Mouse (Mus musculus) gastrocnemius, postnatal 4 days (tissue): Measurements from ENCODE around the gene Mtch2. TPM values are rescaled to one million over a fixed set of nuclear protein-coding genes. Genes with fewer than 3 reads are reported as not detected.
"Not testable (repeated sequence)": the region's sequence is repeated elsewhere in the genome, so short reads cannot be mapped to it uniquely, and the experiment has no call there.

ENCODE experiments used
- DNase-seq, 2 experiments: peaks; one replicate each; pipeline ENCODE4 v3.0.0; 2021 to 2022; ENCODE audit warnings: low spot score in 2 of 2, mixed read lengths in 2 of 2
- long read RNA-seq, 2 experiments: library from polyadenylated mRNA; stranded (forward); transcript quantifications; one replicate each; pipeline ENCODE4 v2.0.0; 2021
- total RNA-seq, 2 experiments: library from RNA; stranded (reverse); gene quantifications; 2 replicates each; pipeline ENCODE4 v1.2.3; 2021

Mtch2 gene
- 100 to 1,000 TPM; 116 to 138 TPM for total RNA-seq
- long read RNA-seq, experiment 1, transcript Mtch2-205 (13 exons, 2,596 nt), result major isoform, 129 of 156 reads
- long read RNA-seq, experiment 1, partial matches to known transcripts, result 1 of 156 reads
- long read RNA-seq, experiment 1, other reads (novel, unspliced or antisense), result 22 of 156 reads
- long read RNA-seq, experiment 2, transcript Mtch2-203 (12 exons, 1,066 nt), result minor isoform, 6 of 153 reads
- long read RNA-seq, experiment 2, transcript Mtch2-205 (13 exons, 2,596 nt), result major isoform, 124 of 153 reads
- long read RNA-seq, experiment 2, partial matches to known transcripts, result 3 of 153 reads
- long read RNA-seq, experiment 2, other reads (novel, unspliced or antisense), result 19 of 153 reads

DNA sequence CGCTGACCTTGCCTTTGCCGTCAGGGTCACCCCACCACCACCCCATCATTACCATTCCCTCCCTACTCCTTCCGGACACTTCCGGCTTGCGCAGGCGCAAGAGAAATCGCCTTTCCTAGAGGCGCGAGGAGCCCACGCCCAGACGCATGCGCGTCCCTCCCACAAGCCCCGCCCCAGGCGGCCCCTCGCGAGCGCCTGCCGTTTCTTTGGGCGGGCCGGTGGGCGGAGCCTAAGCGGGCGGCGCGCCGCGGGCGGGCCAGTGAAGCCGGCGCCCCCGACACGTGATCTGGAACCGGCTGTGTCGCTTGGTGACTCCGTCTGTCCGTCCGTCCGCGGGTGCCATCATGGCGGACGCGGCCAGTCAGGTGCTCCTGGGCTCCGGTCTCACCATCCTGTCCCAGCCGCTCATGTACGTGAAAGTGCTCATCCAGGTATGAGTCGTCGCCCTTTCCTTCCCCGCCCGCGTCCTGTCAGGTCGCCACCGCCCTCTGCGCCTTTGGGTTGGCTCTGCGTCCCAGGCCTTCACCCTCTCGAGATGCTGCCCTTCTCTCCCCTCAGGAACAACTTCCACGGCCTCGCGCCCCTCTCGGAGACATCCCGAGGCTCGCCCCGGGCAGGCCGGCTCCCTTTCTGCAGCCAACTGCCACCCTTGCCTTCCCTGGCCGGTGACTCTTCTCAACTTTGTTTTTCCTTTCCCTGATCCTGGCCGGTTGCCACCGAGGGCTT is at the start of gene Mtch2:
TSS of gene Mtch2 (plus strand) at position 201 of the 726 bp plus-strand sequence.
- DNase-seq, result peak; percentile 99

DNA sequence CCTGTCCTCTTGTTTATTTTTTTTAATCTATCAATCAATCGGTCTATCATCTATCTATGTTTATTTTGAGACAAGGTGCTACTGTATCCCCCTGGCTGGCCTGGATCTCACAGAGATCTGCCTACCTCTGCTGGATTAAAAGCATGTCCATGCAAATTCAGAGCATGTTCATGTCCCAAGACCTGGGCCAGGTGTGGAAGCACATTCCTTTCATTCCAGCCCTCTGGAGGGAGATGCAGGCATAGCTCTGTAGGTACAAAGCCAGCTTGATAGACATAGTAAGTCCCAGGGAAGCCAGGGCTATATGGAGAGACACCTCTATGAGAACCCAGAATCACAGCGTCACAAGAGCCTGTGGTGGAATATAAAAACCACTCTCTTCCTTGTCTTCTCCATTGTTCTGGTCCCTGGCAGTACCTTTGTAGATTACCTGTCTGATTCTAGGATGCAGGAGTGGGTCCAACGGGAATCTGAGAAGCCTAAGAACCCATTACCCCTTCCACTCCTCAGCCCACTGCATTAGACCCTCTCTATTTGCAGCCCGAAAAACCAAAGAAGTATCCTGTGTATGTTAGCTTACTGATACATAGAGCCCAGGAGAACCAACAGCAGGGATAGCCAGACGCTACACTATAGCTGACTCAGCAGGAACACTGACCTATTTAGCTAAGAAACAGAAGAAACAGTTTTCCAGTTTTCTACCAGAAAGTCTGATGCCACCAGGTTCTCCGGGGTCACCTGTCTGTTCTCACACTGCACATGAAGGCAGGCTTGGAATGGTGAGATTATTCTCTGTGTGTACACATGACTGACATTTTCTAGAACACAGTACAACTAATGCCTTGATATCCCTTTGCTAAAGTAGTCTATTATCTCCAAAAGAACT is 38.5 kb upstream of the Mtch2 start:
- no peak for DNase-seq

DNA sequence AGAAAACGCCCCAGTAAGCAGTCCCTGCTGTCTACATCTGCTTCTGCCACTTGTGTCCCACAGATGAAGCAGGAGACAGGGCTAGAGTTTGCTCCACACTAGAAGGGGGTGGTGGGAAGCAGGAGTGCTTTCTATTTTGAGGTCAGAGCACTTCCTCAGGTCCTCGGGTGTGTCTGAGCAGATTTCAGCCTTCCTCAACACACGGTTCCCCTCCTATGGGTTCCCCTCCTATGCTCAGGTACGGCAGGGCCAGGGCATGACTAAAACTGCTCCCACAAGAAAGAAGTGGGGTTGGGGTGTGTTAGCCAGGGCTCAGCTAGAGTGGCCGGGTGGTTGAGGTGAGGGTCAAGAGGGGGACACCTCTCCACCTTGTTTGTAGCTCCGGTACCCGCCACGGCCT is 36.2 kb upstream of the Mtch2 start:
- DNase-seq, result no peak

DNA sequence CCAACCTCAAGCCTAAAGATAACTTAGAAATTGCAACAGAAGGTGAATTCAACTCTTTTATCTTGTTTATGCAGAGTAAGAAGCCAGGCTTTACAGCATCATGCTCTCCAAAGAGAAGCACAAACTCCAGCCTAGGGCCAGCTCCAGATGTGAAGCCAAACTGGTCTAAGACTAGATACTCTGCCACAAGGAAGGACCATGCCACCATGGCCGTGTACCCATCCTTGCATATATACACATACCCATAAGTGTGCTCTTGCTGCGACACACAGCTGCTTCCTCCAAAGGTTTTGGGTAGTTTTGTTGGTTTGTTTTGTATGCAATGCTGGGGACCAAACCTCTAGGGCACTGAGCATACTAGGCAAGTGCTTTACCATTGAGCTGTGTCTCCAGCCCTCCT is 31.7 kb upstream of the Mtch2 start:
- no peak for DNase-seq

DNA sequence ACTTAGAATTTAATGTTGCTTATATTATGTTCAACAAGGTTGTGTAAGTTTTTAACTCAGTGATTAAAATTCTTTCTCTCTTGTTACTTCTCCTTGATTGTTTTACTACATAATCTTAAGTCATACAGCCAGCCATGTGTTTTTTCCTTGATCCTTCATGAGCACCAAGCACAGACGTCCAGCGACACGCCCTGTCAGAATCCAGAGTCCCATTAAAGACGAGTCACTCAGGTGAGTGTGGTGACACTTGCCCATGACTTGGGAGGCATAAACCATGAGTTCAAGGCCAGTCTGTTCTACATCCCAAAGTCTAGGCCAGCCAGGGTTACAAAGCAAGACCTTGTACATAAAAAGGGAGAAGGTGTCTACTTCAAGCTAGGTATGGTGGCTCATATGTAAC is 30.8 kb upstream of the Mtch2 start:
- DNase-seq, result no peak

DNA sequence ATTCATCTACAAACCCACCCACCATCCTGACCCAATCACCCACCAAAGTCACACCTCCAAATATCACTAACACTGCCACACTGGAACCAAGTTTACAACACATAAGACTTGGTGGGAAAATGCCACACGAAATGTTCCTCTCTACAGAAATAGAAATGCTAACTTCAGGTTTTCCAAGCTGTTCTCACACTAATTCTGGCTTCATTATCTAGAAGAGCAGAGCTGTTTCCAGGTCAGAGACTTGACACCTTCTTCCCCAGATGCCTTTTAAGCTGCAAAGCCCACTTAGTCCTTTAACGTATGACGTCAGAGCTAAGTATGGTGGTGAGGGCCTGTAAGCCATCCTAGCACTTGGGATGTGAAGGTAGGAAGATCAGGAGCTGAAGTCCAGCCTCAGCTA is 28.2 kb upstream of the Mtch2 start:
- no peak for DNase-seq

DNA sequence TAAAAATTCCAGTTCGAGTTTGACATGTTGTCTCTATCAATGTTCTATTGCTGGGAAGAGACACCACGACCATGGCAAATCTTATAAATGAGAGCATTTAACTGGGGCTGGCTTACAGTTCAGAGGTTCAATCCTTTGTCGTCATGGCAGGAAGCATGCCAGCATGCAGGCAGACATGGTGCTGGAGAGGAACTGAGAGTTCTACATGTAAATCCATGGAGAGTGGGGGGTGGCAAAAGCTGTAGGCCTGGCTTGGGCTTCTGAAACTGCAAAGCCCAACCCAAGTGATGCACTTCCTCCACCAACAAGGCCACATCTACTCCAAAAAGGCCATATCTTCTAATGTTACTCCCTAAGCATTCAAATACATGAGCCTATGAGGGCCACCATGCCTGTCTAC is 26.1 kb upstream of the Mtch2 start:
- DNase-seq, result no peak

DNA sequence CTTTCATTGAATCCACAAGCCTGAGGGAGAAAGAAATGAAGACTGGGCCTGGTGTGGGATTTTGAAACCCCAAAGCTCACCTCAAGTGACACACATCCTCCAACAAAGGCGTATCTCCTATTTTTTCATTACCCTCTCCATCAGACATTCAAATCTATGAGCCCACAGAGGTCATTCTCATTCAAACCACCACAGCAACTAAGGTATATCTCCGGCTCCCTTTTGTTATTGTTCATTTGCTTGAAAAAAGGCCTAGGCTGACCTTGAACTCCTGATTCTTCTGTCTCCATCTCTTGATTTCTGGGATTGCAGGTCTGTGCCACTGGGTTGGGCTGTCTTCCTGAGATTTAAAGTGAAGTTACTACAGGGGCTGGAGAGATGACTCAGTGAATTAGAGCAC is 24.0 kb upstream of the Mtch2 start:
- DNase-seq, result no peak

DNA sequence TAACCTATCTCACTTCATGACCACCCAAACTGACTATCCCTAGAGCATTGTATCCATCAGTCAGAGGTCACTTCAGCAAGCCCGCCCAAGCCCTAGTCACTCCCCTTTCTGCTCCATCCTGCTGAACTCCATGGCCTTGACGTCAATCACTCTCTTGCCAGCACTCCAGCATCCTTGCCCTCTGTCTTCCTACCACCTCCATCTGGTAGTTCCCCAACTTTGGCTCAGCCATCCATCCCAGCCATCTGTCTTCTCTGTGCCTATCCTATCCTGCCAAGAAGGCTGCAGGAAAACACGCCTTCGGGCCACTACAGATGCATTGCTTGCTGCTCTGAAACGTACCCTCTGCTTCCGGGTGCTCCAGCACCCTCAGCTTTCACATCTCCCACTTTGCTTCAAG is 23.2 kb upstream of the Mtch2 start:
- DNase-seq, result no peak

DNA sequence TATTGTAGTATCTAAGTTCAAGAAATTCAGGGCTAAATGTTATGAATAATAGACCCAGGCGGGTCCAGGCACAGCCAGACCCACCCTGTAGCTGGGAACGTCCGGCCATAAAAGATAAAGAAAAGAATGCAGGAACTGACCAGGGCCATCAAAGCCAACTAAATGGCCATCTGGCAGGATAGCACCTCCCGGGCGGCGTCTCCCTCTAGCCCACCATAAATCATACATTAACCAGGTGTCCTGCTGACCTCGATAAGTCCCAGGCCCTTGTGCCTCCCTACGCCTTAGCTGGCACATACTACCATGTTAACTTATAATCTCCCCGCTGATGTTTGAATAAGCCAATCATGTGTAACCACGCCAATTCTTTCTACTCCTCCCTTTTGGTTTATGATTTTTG is 22.4 kb upstream of the Mtch2 start:
- DNase-seq, result not testable (repeated sequence)

DNA sequence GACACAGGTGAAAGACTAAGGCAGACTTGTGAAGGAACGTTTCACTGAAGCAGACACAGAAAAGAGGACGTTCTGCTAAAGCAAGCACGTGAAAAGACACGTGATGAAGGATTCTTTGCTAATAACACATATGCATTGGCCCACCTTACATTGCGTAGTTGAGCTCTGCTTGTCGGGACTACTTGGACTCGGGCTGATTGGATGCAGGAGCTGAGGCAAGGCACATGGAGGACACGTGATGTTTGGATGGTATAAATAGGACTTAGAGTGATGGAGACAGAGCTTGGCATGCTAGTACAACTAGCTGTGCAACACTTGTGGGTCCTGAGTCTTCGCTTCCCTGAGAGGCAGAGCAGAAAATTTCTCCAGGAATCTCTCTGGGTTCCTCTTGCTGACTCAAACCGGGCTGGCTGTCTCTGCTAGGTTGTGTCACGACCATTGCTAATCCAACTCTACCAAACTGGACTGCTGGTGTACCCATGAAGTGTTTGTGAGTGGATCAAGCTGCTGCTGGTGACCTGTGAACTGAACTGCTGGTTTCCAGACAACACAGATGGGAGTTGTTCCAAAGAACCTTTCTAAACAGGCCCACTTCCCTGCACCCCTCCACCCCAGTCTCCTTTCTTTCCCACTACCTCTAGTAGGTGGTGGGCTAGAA is 21.3 kb upstream of the Mtch2 start:
- DNase-seq, result no peak

DNA sequence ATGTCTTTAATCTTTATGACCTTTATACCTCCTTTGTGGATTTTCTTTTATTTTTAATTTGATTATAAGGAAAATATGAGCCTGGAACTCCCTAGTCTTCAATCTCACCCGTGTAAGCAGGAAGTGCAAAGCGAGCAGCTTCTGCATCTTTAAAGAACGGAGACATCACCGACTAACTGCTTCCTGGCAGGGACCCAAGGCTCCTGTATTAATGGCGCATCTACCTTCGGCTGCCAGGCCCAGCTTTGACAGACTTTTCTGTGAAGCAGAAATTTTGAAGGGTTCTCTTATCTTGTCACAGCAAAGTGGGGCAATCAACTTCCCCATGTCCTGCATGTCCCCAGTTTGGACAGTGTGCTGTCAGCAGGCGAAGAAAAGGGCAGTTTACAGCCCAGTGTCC is 18.2 kb upstream of the Mtch2 start:
- DNase-seq, result no peak

DNA sequence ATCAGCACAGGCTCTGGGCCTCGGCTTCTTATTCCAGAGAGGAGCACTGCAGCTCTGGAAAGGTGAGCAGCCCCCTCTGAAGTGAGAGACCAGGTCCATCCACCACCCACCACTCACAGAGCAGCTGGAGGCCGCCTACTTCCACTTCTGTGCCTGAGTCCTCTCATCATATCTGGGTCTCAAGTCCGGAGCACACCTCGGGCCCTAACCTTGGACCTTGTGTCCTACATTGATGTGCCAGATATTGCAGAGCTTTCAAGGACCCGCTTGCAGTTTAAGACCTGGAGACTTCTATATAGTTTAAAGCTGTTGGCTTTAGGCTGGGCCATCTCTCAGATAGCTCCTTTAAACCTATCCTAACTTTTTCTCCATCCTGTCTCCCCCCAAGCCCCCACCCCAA is 13.5 kb upstream of the Mtch2 start:
- no peak for DNase-seq

DNA sequence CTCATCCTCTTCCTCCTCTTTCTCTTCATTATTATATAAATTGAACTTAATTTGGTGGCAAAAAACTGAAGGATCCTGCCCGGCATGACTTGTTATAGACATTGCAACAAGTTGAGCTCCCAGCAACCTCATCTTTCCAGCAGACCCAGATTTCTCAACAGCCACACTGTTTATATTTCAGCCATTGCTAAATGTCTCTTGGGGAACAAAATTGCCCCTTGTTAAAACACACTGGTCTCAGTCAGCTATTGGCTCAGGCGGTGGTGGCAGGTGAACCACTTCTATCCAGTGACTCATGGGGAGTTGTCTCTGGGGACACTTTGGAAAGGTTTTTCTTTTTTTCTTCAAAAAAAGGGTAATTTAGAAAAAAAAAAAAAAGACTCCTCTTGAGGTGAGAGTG is 8.3 kb upstream of the Mtch2 start:
- no peak for DNase-seq

DNA sequence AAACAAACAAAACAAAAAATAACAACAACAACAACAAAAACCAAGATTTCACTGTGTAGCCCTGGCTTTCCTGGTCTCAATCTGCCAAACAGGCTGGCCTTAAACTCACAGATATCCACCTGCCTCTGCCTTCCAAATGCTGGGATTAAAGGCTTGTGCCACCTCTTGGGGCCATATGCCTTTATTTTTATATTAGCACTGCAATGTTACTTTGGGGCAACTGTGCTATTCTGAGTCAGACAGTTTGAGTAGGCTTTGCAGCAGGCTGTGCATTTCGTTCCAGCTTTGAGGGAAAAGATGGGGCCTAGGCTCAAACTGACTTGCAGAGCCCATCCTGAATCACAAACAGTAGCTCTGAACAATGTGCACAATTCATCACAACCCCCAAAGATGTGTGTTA is 3.3 kb upstream of the Mtch2 start:
- DNase-seq, result no peak

DNA sequence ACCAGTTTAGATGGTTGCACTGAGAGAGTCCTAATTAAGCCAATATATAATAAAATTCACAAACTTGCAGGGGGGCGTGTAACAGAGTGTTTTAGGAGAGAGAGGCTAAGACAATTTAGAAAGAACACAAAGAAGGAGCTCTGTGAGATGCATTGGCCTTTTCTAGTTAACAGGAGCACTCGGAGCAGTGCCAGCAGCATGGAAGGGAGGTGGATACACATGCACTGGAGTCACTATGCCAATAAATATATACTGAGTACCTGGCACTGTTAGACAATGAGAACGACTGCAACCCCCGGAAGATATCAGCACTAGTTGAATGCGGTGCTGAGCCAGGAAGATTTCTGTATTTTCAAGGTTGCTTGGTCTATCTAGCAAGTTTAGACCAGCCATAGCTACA is 2.7 kb upstream of the Mtch2 start:
- DNase-seq, result no peak

DNA sequence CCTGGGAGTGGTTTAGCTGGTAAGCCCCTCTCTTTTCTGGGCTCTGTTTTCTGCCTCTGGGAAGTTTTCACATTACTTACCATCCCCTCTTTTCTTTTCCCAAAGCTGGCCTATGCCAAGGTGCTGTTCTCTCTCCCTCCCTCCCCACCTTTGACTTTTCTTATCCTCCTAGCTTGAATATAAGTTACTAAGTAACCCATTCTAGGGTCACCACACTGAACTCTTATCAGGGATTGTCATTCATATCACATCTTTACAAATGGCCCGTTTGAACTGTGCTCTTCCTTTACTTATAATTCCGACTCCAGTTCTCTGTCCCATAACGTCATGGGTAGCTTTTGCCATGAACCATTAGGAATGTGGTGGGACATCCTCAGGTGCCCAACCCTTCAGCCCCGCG is 1.7 kb upstream of the Mtch2 start:
- no peak for DNase-seq

DNA sequence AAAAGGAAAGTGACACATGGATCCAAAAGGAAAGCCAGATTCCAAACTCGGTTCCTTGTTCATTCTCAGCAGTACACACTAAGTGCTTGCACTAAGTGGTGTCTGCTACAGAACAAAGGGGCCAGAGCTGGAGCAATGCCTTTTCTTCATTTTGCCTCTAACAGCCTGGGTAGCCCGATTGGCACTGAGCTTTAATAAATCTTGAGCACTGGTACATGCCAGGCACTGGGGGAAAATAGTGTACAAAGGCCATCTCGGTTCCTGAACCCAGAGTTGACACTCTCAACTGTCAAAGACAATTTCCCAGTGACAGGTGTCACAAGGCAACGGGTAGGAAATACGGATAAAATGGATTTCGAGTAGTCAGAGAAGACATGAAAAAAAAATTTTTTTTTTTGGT is 784 bp upstream of the Mtch2 start:
- DNase-seq, result no peak

DNA sequence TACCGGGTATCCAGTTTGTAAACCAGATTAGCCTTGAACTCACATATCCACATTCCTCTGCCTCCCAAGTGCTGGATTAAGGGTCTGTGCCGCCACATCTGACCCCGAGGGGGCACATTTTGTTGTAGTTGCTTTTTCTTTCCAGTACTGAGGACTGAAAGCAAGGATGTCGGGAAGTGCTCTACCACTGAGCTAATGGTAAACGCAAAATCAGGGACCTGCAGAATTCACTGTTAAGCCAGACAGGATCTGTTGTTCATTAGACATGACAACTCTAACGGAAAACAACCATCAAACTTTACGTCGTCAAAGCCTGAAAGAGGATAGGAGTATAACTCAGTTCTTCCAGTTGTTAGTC is 379 bp upstream of the Mtch2 start:
- no peak for DNase-seq

DNA sequence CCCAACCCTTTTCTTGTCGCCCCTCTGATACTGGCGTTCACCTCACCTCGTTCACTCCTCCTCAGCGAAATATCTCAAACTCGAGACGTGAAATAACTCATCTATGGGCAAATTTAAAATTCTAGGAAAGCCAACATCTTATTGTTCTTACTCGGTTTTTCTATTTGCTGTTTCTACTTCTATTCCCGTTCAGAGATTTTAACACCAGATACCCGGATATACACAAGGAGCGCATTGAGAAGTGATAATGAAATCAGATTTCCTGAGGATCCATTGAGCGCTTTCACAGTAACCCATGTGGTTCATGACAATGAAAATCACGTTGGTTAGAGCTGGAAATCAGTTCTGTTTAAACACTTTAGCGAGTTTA is 711 bp downstream of the Mtch2 start:
- no peak for DNase-seq

DNA sequence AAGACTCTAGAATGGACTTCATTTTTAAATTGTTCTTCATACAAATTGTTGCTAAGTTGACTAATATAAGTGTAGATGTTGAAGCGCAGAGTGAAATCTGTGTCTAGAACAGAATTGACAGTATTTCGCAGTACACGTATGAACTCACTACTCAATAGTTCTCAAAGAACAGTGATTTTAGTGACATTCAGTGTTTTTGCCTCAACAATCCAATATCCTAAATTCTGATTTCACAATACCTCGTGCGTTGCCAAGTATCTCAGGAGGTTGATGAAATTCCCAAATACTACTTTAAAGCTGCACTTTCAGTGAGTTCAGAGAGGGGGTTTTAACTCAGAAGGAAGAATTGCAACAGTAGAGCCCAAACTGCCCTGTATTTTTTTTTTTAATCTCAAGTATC is 1.4 kb downstream of the Mtch2 start:
- DNase-seq, result no peak

DNA sequence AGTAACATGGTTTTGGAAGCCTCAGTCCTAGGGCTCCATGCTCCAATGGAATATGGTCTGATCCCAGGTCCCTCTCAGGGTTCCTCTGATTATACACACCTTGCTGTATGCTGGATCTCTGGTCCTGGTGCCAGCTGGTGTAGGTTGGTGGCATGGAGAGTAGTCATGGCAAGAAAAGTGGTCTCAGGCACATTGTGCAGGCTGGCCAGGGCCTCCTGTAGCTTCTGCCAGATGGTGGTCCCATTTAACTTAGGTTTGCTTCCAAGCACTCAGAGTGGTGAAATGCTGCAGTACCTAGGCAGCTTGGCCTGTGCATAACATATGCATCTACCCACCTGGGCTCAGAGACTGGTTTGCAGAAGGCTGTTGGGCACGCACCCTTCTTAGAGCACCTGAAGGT is 3.4 kb downstream of the Mtch2 start:
- no peak for DNase-seq
